7 mouse cellular contexts compared by ENCODE assay signal in the genomic region with DNA sequence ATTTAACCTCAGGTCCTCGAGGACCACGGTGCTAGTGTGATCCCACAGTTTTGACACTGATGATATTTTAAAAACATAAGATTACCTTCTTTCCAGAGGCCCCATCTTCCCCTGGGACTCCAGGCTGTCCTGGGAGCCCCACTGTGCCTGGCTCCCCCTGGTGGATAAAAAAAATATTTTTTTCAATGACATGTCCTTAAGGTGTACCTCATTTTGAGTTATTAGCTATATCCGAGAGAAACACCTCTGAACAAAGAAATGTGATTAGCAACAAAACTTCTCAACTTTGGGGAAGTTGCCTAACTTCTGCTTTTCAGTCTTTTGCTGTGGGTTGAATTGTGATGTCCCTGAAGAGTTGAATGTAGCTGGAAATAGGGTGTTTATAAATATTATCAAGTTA.
DNase-seq lines count a peak whose midpoint lies in the region; ATAC-seq and TF ChIP-seq lines count a peak whose summit lies in the region.

No protein-coding gene starts in this region.

- H3K9me3 ChIP-seq in kidney, embryonic 15.5 days (replicated peaks): no peaks in the 10 kb centered on the region
- H3K9me3 ChIP-seq in ES-Bruce4 (replicated peaks; ENCODE audit: control insufficient read depth, insufficient read depth, low read length, poor library complexity, severe bottlenecking): no peaks in the 10 kb centered on the region

- H3K4me2 ChIP-seq in kidney, embryonic 15.5 days: no peak overlapping the region

- intact Hi-C loops in left cerebral cortex, postnatal 10 days (cut with DNase I): loop anchor here (10.0 kb wide), 1 partner anchor 242 kb away; a partner anchor contains a TSS

- H3K27me3 ChIP-seq in kidney, embryonic 15.5 days: no peaks in the 10 kb centered on the region; the same call in 1 of the 2 replicates
- no peaks in the 10 kb centered on the region for H3K27me3 ChIP-seq in ES-Bruce4 (ENCODE audit: control insufficient read depth, insufficient read depth, low read length, poor library complexity, severe bottlenecking)

- peak; percentile 40 for TF ChIP-seq CTCF in ES-Bruce4 (IDR thresholded peaks at IDR 0.05; ENCODE audit: low read depth, low read length)

- H3K36me3 ChIP-seq in kidney, embryonic 15.5 days: no peaks in the 10 kb centered on the region
- no peaks in the 10 kb centered on the region for H3K36me3 ChIP-seq in ES-Bruce4 (ENCODE audit: control insufficient read depth, insufficient read depth, low read length, poor library complexity, severe bottlenecking)

- ATAC-seq in kidney, embryonic 15.5 days (replicated peaks; ENCODE audit: low FRiP score): no peak
- peak; percentile 59; the same call in 1 of the 2 replicates for ATAC-seq in monocyte, adult 5-6 weeks (replicated peaks; ENCODE audit: insufficient number of reproducible peaks, low FRiP score, low TSS enrichment, poor library complexity, severe bottlenecking)

- 0 out of 2 replicates have a peak, but pooled peaks cover 2% of the 10 kb centered on the region for H3K4me1 ChIP-seq in kidney, embryonic 15.5 days
- no peaks in the 10 kb centered on the region for H3K4me1 ChIP-seq in ES-Bruce4 (ENCODE audit: control insufficient read depth, insufficient read depth, low read length)

- H3K27ac ChIP-seq in kidney, embryonic 15.5 days: no peak overlapping the region
- no peak overlapping the region for H3K27ac ChIP-seq in ES-Bruce4 (ENCODE audit: insufficient read depth, low read length)

- DNase-seq in kidney, adult 9 months: peak; percentile 64
- DNase-seq in B cell, adult 2 months: peak; percentile 31 to 46
- DNase-seq in embryo, embryonic 11 days: peak; percentile 65
- DNase-seq in left cerebral cortex, postnatal 10 days (ENCODE audit: extremely low spot score in 1 of 2, low spot score in 2 of 2): no peak

- no peak overlapping the region for H3K9ac ChIP-seq in kidney, embryonic 15.5 days
- H3K9ac ChIP-seq in ES-Bruce4 (ENCODE audit: low read depth, poor library complexity, severe bottlenecking): no peak overlapping the region

- H3K4me3 ChIP-seq in kidney, embryonic 15.5 days (replicated peaks): no peak overlapping the region
- no peak overlapping the region for H3K4me3 ChIP-seq in ES-Bruce4 (ENCODE audit: low read depth, low read length)

- no peak for TF ChIP-seq POLR2A in ES-Bruce4 (IDR thresholded peaks at IDR 0.05; ENCODE audit: insufficient read depth, low read length)

- no peak for TF ChIP-seq EP300 in ES-Bruce4 (IDR thresholded peaks at IDR 0.05; ENCODE audit: insufficient read depth, low read depth, low read length)

- WGBS in kidney, embryonic 15.5 days: 55% methylated on average over 3 of the region's 3 CpGs

Comparison
In these comparisons a context has a peak if more than half of its experiments do, and no peak if none do; other contexts are left out.
1. DNase-seq: peak in kidney, adult 9 months (single experiment), B cell, adult 2 months (2 of 2) and embryo, embryonic 11 days (single experiment); none in left cerebral cortex, postnatal 10 days (0 of 2).